Mouse (Mus musculus) liver, embryonic 15.5 days (tissue): ENCODE measurements around the gene Ubqln1. TPM values are rescaled to one million over a fixed set of nuclear protein-coding genes. Genes with fewer than 3 reads are reported as not detected.
"Not testable (repeated sequence)": the region's sequence is repeated elsewhere in the genome, so short reads cannot be mapped to it uniquely, and the experiment has no call there.

ENCODE experiments used
- ATAC-seq: fragments of 200-750 bp; cut with Nextera tagmentation; 2 replicates; pipeline ENCODE4 v1.8.0; 2017; ENCODE audit warnings: moderate number of reproducible peaks, mild to moderate bottlenecking, moderate library complexity; ENCODE audit not compliant: insufficient read depth
- H3K27ac ChIP-seq: fragments of 300-500 bp; sonication (generic); replicated peaks from 2 replicates; pipeline ENCODE4 v1.5.1; 2015; ENCODE audit warnings: mild to moderate bottlenecking, inconsistent platforms
- H3K27me3 ChIP-seq: fragments of 300-500 bp; sonication (generic); 2 replicates; pipeline ENCODE4 v1.6.1; 2015; ENCODE audit warnings: mild to moderate bottlenecking, inconsistent platforms
- H3K36me3 ChIP-seq: fragments of 300-500 bp; sonication (generic); replicated peaks from 2 replicates; pipeline ENCODE4 v1.6.1; 2015; ENCODE audit warnings: moderate library complexity, mild to moderate bottlenecking, inconsistent platforms
- H3K4me1 ChIP-seq: fragments of 300-500 bp; sonication (generic); replicated peaks from 2 replicates; pipeline ENCODE4 v1.6.1; 2015; ENCODE audit warnings: inconsistent platforms
- H3K4me2 ChIP-seq: fragments of 300-500 bp; sonication (generic); 2 replicates; pipeline ENCODE4 v1.6.1; 2015; ENCODE audit warnings: moderate library complexity, mild to moderate bottlenecking, inconsistent platforms
- H3K4me3 ChIP-seq: fragments of 300-500 bp; sonication (generic); replicated peaks from 2 replicates; pipeline ENCODE4 v1.5.1; 2015; ENCODE audit warnings: mild to moderate bottlenecking, inconsistent platforms
- H3K9ac ChIP-seq: fragments of 300-500 bp; sonication (generic); 2 replicates; pipeline ENCODE4 v1.6.1; 2015; ENCODE audit warnings: moderate library complexity, mild to moderate bottlenecking, inconsistent platforms
- H3K9me3 ChIP-seq: fragments of 300-500 bp; sonication (generic); replicated peaks from 2 replicates; pipeline ENCODE4 v1.6.1; 2016; ENCODE audit warnings: inconsistent platforms
- WGBS: fragments of 180-500 bp; shearing (Covaris S2); methylation state at CpG from one replicate; pipeline ENCODE4 v1.1.7; 2015; ENCODE audit warnings: mixed read lengths; ENCODE audit not compliant: insufficient replicate concordance; 5-methylcytosine and 5-hydroxymethylcytosine counted together
- polyA plus RNA-seq: library from polyadenylated mRNA; unstranded; fragments of >200 nt; fragmentation: Nextera tagmentation; extraction: Ambion mirVana; gene quantifications from 2 replicates; pipeline ENCODE4 v1.2.1, GENCODE M21; 2015

Gene Ubqln1
- polyA plus RNA-seq, 1 experiment from 2014 or later: 42.4 TPM

DNA sequence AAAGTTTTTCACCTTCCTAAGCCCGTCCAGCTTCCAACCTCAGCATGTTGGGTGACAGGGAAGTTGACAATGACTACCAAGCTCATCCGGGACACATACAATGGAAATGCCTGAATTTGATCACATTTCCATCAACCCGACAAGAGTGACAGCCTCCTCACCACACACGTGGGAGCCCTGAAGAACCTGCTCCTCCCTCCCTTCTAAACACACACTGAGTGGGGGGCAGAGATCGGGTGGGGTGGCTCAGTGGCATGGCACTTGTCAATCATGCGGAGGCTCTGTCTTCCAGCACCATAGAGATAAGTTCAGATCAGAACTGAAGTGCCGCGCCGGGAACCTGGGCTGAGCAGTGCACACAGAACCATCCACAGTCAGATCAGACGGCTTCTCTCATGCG, 65.0 kb downstream of the Ubqln1 start:
- Histone ChIP-seq H3K27me3 (peaks cover 26% of the 10 kb centered on the region), H3K4me3 (no peak overlapping the region), H3K27ac (no peak overlapping the region), H3K9me3 (no peaks in the 10 kb centered on the region; the same call in 1 of the 2 replicates), H3K4me2 (no peak overlapping the region), H3K4me1 (peaks cover 15% of the 10 kb centered on the region; the same call in 1 of the 2 replicates), H3K9ac (no peak overlapping the region), H3K36me3 (no peaks in the 10 kb centered on the region)
- 55% methylated on average over 11 of the region's 11 CpGs for WGBS
- ATAC-seq: no peak

GRCm38 (mm10) chr13:58149629-58150028, 65.8 kb downstream of the Ubqln1 start:
- Histone ChIP-seq H3K27me3 (peaks cover 26% of the 10 kb centered on the region), H3K4me1 (peaks cover 15% of the 10 kb centered on the region; the same call in 1 of the 2 replicates), H3K27ac (no peak overlapping the region), H3K9ac (no peak overlapping the region; the same call in 1 of the 2 replicates), H3K9me3 (no peaks in the 10 kb centered on the region), H3K36me3 (no peaks in the 10 kb centered on the region), H3K4me3 (no peak overlapping the region), H3K4me2 (no peak overlapping the region)
- ATAC-seq: no peak
- WGBS: 74% methylated on average over 3 of the region's 3 CpGs

DNA sequence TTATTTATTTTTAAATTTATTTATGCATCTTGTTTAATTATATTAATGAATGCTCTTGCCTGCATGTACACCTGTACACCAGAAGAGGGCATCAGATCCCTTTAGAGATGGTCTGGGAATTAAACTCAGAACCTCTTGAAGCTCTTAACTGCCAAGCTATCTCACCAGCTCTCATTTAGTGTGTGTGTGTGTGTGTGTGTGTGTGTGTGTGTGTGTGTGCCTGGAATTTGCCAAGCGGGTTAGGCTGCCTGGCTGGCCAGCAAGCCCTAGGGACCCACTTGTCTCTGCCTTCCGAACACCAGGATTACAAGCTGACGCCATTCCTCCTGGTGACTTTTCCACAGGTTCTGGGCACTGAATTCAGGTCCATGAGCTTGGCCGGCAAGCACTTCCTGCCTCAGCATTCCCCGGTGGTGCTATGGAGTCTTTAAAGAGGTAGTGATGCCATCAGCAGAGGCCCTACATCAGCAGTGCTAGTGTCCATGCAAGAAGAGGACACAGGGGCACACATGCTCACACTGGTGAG, 66.4 kb downstream of the Ubqln1 start:
- H3K36me3 ChIP-seq: no peaks in the 10 kb centered on the region
- 0 out of 2 replicates have a peak, but pooled peaks have one; percentile 46 for ATAC-seq
- H3K4me1 ChIP-seq: peaks cover 15% of the 10 kb centered on the region; the same call in 1 of the 2 replicates
- no peak overlapping the region for H3K27ac ChIP-seq
- peak overlapping the region; percentile 78 for H3K4me2 ChIP-seq
- H3K27me3 ChIP-seq: peaks cover 26% of the 10 kb centered on the region
- H3K9me3 ChIP-seq: no peaks in the 10 kb centered on the region
- peak overlapping the region; percentile 50 for H3K4me3 ChIP-seq
- WGBS: 41% methylated on average over 5 of the region's 5 CpGs
- peak overlapping the region; percentile 44 for H3K9ac ChIP-seq

DNA sequence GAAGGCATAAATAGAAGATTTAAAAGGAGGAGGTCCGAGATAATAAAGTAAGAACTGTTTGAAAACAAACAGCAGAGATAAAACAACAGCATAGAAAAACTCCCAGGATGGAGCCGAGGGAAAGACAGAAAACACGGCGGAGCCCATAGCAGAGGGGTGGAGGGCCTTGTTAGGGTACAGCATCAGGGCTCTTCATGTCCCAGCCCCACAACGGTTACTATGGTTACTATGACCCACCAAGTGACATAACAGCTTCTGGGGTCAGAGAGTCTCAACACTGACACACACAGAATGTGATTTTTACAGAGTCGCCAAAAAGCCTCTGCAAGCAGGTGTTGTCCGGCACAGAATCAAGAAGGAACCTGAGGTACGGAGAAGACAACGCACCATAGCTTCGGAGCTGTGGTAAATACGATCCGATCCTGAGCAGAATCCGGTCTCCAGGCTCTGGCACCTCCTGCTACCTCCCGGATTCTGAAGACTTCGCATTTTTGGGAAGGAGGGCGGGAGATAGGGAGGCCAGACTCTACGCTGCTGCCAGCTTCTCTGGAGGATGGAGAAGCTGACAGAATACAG, 67.1 kb downstream of the Ubqln1 start:
- Histone ChIP-seq H3K36me3 (no peaks in the 10 kb centered on the region), H3K4me1 (peaks cover 15% of the 10 kb centered on the region; the same call in 1 of the 2 replicates), H3K4me3 (peak overlapping the region; percentile 50), H3K27me3 (peaks cover 26% of the 10 kb centered on the region), H3K4me2 (peak overlapping the region; percentile 78), H3K27ac (peak overlapping the region; percentile 31), H3K9ac (peak overlapping the region; percentile 44), H3K9me3 (no peaks in the 10 kb centered on the region)
- ATAC-seq: peak; percentile 86
- WGBS: 3% methylated on average over 17 of the region's 17 CpGs

- 78% methylated on average over 1 of the region's 1 CpGs for WGBS
Measured at GRCm38 (mm10) chr13:58147760-58148159, 67.7 kb downstream of the Ubqln1 start.

GRCm38 (mm10) chr13:58146603-58147002, 68.8 kb downstream of the Ubqln1 start:
- H3K4me1 ChIP-seq: peaks cover 15% of the 10 kb centered on the region; the same call in 1 of the 2 replicates
- H3K27me3 ChIP-seq: peaks cover 22% of the 10 kb centered on the region
- not testable (repeated sequence) for H3K36me3 ChIP-seq, H3K4me3 ChIP-seq, H3K27ac ChIP-seq, H3K4me2 ChIP-seq, H3K9ac ChIP-seq, H3K9me3 ChIP-seq, ATAC-seq
- 86% methylated on average over 8 of the region's 8 CpGs for WGBS

More at GRCm38 (mm10) chr13:58147760-58148159, 67.7 kb downstream of the Ubqln1 start:
- Histone ChIP-seq H3K36me3 (no peaks in the 10 kb centered on the region), H3K9ac (no peak overlapping the region), H3K4me1 (peaks cover 15% of the 10 kb centered on the region; the same call in 1 of the 2 replicates), H3K9me3 (no peaks in the 10 kb centered on the region), H3K4me3 (no peak overlapping the region), H3K27me3 (peaks cover 26% of the 10 kb centered on the region), H3K27ac (no peak overlapping the region), H3K4me2 (0 out of 2 replicates have a peak overlapping the region, but pooled peaks have one; percentile 6)
- no peak for ATAC-seq

GRCm38 (mm10) chr13:58131692-58132091, 83.8 kb downstream of the Ubqln1 start:
- H3K36me3 ChIP-seq: peaks cover 3% of the 10 kb centered on the region; the same call in 1 of the 2 replicates
- H3K27me3 ChIP-seq: no peaks in the 10 kb centered on the region
- no peak overlapping the region for H3K9ac ChIP-seq
- H3K4me2 ChIP-seq: no peak overlapping the region
- peaks cover 13% of the 10 kb centered on the region for H3K4me1 ChIP-seq
- no peak overlapping the region for H3K27ac ChIP-seq
- ATAC-seq: no peak
- H3K4me3 ChIP-seq: no peak overlapping the region
- WGBS: 72% methylated on average over 3 of the region's 3 CpGs
- H3K9me3 ChIP-seq: no peaks in the 10 kb centered on the region

DNA sequence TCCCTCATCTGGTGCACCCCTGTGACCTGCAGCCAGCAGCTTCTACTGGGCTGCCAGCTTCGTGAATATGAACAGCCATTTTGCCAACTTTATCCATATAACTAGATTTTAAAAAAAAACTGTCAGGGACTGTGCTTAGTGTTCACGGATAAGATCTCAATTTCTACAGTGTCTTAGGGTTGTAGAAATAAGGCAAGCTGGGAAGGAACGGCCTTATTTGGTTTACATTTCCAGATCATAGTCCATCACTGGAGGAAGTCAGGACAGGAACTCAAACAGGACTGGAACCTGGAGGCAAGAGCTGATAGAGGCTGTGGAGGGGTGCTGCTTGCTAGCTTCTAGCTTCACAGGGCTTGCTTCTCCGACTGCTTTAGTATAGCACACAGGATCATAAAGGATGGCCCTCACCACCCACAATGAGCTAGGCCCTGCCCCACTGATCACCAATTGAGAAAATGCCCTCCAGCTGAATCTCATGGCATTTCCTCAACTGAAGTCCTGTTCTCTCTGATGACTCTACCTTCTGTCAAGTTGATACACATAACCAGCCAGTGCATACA, 85.7 kb downstream of the Ubqln1 start:
- peaks cover 30% of the 10 kb centered on the region for H3K4me1 ChIP-seq
- no peaks in the 10 kb centered on the region for H3K9me3 ChIP-seq
- H3K27me3 ChIP-seq: no peaks in the 10 kb centered on the region
- no peak for ATAC-seq
- H3K4me2 ChIP-seq: peak overlapping the region; percentile 82
- peak overlapping the region; percentile 81 for H3K4me3 ChIP-seq
- WGBS: 14% methylated on average over 4 of the region's 4 CpGs
- H3K27ac ChIP-seq: peak overlapping the region; percentile 96
- peaks cover 12% of the 10 kb centered on the region for H3K36me3 ChIP-seq
- H3K9ac ChIP-seq: peak overlapping the region; percentile 99

- Histone ChIP-seq H3K4me3 (peak overlapping the region; percentile 81), H3K36me3 (peaks cover 14% of the 10 kb centered on the region), H3K4me2 (peak overlapping the region; percentile 82), H3K9ac (peak overlapping the region; percentile 99), H3K27me3 (no peaks in the 10 kb centered on the region), H3K4me1 (peaks cover 37% of the 10 kb centered on the region), H3K9me3 (no peaks in the 10 kb centered on the region), H3K27ac (peak overlapping the region; percentile 96)
- peak; percentile 95 for ATAC-seq
- 1% methylated on average over 82 of the region's 83 CpGs for WGBS
Measured at GRCm38 (mm10) chr13:58128768-58129671, 86.4 kb downstream of the Ubqln1 start.

- Histone ChIP-seq H3K4me2 (peak within 1 kb of the TSS; percentile 82), H3K4me3 (peak within 1 kb of the TSS; percentile 81), H3K9me3 (no peaks in the 10 kb centered on the region), H3K27me3 (no peaks in the 10 kb centered on the region), H3K9ac (peak within 1 kb of the TSS; percentile 99), H3K27ac (peak within 1 kb of the TSS; percentile 96), H3K36me3 (peaks cover 14% of the 10 kb centered on the region), H3K4me1 (peaks cover 40% of the 10 kb centered on the region)
- under 1% methylated on average over 54 of the region's 62 CpGs for WGBS
- ATAC-seq: peak; percentile 87
Measured at GRCm38 (mm10) chr13:58128396-58128767, 87.1 kb downstream of the Ubqln1 start, which contains the start of gene Hnrnpa0. Gene Hnrnpa0, minus strand, starts transcription at chr13:58128556.
